Mouse (Mus musculus) thymus, adult 2 months (tissue): ENCODE measurements around the gene Mettl23.
"Not testable (repeated sequence)": the region's sequence is repeated elsewhere in the genome, so short reads cannot be mapped to it uniquely, and the experiment has no call there.

Experiments
- CTCF ChIP-seq: fragments of 200-500 bp; IDR thresholded peaks from 2 replicates; pipeline ENCODE4 v1.5.1; 2012; ENCODE audit warnings: mild to moderate bottlenecking, control low read depth, low read length, moderate library complexity, borderline replicate concordance; ENCODE audit not compliant: control insufficient read depth, poor library complexity, insufficient read depth; ENCODE audit errors: extremely low read depth
- POLR2A ChIP-seq: fragments of 200-500 bp; IDR thresholded peaks from 2 replicates; pipeline ENCODE4 v1.6.1; 2012; ENCODE audit warnings: mild to moderate bottlenecking, low read length, control low read depth, moderate library complexity; ENCODE audit not compliant: control insufficient read depth, poor library complexity, insufficient read depth; ENCODE audit errors: extremely low read depth

DNA sequence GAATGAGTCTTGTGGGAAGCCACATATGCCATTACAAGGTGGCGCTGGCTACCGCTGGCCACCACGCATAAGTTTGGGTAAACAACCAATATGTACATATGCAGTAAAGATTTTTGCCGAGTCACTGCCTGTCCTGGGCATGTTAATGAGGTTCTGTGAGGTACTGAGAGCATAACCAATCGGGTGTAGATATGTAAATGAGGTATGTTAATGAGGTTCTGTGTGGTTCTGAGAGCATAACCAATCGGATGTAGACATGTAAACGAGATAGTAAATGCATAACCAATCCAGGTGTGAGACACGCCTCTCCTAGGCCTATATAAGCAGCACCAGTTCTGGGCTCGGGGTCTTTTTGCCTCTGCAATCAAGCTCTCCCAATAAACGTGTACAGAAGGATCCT, 59.5 kb downstream of the Mettl23 start:
- TF ChIP-seq CTCF, POLR2A: not testable (repeated sequence)
